Mouse (Mus musculus) G1E (cell line): ENCODE results near the gene Prdm12.

Experiments used
- CTCF ChIP-seq: IDR thresholded peaks from 2 replicates; pipeline ENCODE4 v1.5.1; 2012; ENCODE audit warnings: low read depth, low read length, inconsistent platforms, mixed read lengths
- GATA1 ChIP-seq: IDR thresholded peaks from 2 replicates; pipeline ENCODE4 v1.6.1; 2012; ENCODE audit warnings: borderline replicate concordance, low read length, inconsistent platforms, mixed read lengths
- GATA2 ChIP-seq: IDR thresholded peaks from 2 replicates; pipeline ENCODE4 v1.6.1; 2012; ENCODE audit warnings: low read depth, low read length, inconsistent platforms, borderline replicate concordance
- POLR2AphosphoS5 ChIP-seq: IDR thresholded peaks from 2 replicates; pipeline ENCODE4 v1.6.1; 2012; ENCODE audit warnings: low read depth, low read length, inconsistent platforms; ENCODE audit not compliant: insufficient replicate concordance
- TAL1 ChIP-seq: conservative IDR thresholded peaks from 2 replicates; pipeline ENCODE4 v1.6.1; 2012; ENCODE audit warnings: low read depth, low read length, inconsistent platforms, mixed read lengths

- no peak for TF ChIP-seq GATA1
- TF ChIP-seq CTCF: no peak
- no peak for TF ChIP-seq TAL1
- TF ChIP-seq GATA2: no peak
- no peak; the same call in 1 of the 2 replicates for TF ChIP-seq POLR2AphosphoS5
Observed at GRCm38 (mm10) chr2:31681731-31682235, 41.9 kb downstream of the Prdm12 start.
